Mouse (Mus musculus): ENCODE measurements around the gene Pik3c2b. TPM values are rescaled to one million over a fixed set of nuclear protein-coding genes. Genes with fewer than 3 reads are reported as not detected.

Gene Pik3c2b
- polyA plus RNA-seq, 1 experiment from 2014 or later: 6.6 TPM

DNA sequence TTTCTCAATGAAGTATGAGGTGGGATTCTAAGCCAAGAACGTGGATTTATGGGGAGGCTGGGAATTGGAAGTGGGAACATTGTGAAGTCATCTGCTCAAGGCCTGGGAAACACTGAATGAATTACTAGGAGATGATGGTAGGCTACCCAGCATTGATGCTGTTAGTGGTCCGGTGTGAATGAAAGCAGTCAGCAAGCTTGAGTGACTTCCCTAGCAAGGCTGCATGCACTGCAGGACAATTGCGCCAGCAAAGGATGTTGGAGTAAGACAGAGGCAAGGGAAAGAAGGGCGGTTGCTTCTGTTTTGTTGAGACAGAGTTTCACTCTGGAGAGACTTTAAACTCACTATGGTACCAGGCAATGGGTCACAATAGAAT, 80.9 kb downstream of the Pik3c2b start:
- Histone ChIP-seq H3K9ac (replicated peaks) (no peak overlapping the region), H3K4me2 (no peak overlapping the region)

DNA sequence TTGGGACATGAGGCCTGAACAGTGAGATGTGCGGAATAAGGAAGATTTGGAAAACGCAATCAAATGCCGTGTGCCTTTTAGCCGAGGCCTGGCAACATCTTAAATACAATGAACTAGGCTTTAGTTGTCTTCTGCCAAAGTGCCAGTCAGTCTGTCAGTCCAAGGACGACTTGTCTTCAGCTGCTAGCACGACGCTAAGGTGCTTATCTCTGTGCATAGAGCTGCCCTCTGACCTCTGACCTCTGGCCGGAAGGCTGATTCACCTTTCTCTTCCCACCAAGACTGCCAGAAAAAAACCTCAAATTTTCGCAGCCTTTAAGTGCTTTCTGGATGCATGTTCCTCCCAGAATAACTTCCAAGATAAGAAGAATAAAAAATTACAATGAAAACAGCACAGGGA, 81.9 kb downstream of the Pik3c2b start:
- H3K4me3 ChIP-seq (replicated peaks): no peak overlapping the region
- peaks cover 11% of the 10 kb centered on the region for H3K4me1 ChIP-seq (replicated peaks)
- ATAC-seq (ENCODE audit: insufficient number of reproducible peaks, insufficient read depth, low FRiP score, low TSS enrichment, low read depth): no peak
- H3K9ac ChIP-seq (replicated peaks): no peak overlapping the region
- no peak overlapping the region for H3K4me2 ChIP-seq
- H3K36me3 ChIP-seq: no peaks in the 10 kb centered on the region
- WGBS: 63% methylated on average over 9 of the region's 9 CpGs
- H3K9me3 ChIP-seq: no peaks in the 10 kb centered on the region
- H3K27me3 ChIP-seq: no peaks in the 10 kb centered on the region
- no peak overlapping the region for H3K27ac ChIP-seq

More for the DNA sequence above, 80.9 kb downstream of the Pik3c2b start:
- Histone ChIP-seq H3K27ac (no peak overlapping the region), H3K36me3 (no peaks in the 10 kb centered on the region), H3K9me3 (no peaks in the 10 kb centered on the region), H3K4me3 (replicated peaks) (no peak overlapping the region), H3K27me3 (no peaks in the 10 kb centered on the region), H3K4me1 (replicated peaks) (0 out of 2 replicates have a peak, but pooled peaks cover 10% of the 10 kb centered on the region)
- no peak for ATAC-seq (ENCODE audit: insufficient number of reproducible peaks, insufficient read depth, low FRiP score, low TSS enrichment, low read depth)
- WGBS: 76% methylated on average over 4 of the region's 4 CpGs

DNA sequence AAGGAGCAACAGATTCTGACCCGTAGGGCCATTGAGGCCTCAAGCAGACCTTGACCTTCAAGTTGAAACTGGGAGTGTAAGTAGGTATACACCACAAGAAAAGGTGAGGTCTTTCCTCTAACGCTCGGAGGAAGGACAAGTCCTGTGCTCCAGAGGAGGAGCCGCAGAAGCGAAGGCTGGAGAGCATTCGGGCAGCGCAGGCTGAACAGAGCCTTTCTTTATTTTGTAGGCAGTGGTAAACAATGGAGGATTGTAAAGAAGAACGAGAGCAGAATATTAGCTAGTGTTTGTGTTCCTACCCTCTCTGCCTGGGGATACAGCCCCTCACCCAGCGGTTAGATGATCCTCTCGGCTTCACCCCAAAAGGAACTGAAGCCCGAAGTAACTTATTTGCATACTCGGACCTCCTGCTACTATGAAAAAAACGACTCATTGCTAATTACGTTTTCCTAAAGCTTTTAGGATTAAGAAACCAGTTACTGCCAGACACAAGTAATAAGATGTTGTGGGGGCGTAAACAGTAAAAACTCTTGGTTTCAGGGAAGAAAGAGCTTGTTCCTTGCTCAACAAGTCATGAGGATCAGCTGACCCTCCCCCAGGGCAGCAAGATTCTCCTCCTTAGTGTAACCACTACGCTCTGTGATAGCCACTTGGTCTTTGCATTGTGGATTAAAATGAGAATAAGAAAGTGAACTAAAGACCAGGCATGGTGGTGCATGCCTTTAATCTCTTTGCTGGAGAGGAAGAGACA, 84.2 kb downstream of the Pik3c2b start:
- Histone ChIP-seq H3K4me2 (peak overlapping the region; percentile 21), H3K9me3 (no peaks in the 10 kb centered on the region), H3K36me3 (peaks cover 6% of the 10 kb centered on the region; the same call in 1 of the 2 replicates), H3K9ac (replicated peaks) (no peak overlapping the region), H3K4me1 (replicated peaks) (peaks cover 34% of the 10 kb centered on the region), H3K4me3 (replicated peaks) (no peak overlapping the region), H3K27me3 (no peaks in the 10 kb centered on the region), H3K27ac (no peak overlapping the region)
- no peak for ATAC-seq (ENCODE audit: insufficient number of reproducible peaks, insufficient read depth, low FRiP score, low TSS enrichment, low read depth)
- 37% methylated on average over 16 of the region's 16 CpGs for WGBS

DNA sequence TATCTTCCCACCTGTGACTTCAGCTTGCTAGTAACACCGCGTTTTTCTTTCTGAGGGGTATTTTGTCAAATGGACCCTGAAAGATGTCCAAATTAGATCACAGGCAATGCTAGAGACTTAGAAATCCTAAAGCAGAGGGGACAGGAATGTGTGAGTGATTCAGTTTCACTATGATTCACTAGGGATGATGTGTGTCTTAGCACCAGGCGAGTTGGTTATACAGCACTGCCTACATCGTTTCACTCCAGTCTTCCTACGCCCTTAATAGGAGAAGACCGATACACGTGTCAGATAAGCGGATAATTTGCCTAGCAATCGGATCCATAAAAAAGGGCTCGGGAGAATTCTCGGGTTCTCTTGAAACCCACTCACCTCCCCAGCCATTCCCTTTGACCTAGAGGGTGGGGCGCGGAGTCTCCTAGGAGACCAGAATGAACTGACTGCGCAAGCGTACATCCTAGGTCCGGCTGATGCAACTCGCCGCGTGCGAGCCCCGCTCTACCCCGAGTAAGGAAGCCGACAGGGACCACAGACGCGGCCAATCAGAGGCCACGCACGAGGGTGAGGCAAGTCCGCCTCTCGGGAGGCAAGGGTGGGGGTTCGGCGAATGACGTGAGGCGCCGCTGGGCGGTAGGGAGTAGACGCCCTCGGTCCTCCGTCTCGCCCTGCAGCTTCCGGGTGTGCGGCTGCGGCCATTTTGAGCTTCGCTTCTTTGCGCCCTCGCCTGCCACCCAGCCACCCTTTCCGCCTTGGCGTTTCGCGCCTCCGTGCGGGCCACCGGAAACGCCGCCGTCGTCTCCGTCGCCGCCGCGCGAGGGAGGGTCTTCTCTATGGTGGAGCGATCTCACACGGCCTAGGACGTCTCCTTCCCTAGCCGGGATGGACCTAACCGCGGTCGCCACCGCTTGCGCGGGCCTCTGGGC, 85.4 kb downstream of the Pik3c2b start, which contains the start of gene Ppp1r15b:
Gene Ppp1r15b (plus strand): TSS at position 506 of the 923 bp plus-strand sequence.
- no peaks in the 10 kb centered on the region for H3K27me3 ChIP-seq
- H3K4me3 ChIP-seq (replicated peaks): peak within 1 kb of the TSS; percentile 95
- peak within 1 kb of the TSS; percentile 100 for H3K4me2 ChIP-seq
- peak within 1 kb of the TSS; percentile 98 for H3K27ac ChIP-seq
- 1% methylated on average over 72 of the region's 72 CpGs for WGBS
- no peaks in the 10 kb centered on the region for H3K9me3 ChIP-seq
- peak; percentile 99 for ATAC-seq (ENCODE audit: insufficient number of reproducible peaks, insufficient read depth, low FRiP score, low TSS enrichment, low read depth)
- H3K9ac ChIP-seq (replicated peaks): peak within 1 kb of the TSS; percentile 95
- peaks cover 47% of the 10 kb centered on the region for H3K4me1 ChIP-seq (replicated peaks)
- peaks cover 9% of the 10 kb centered on the region; the same call in 1 of the 2 replicates for H3K36me3 ChIP-seq

DNA sequence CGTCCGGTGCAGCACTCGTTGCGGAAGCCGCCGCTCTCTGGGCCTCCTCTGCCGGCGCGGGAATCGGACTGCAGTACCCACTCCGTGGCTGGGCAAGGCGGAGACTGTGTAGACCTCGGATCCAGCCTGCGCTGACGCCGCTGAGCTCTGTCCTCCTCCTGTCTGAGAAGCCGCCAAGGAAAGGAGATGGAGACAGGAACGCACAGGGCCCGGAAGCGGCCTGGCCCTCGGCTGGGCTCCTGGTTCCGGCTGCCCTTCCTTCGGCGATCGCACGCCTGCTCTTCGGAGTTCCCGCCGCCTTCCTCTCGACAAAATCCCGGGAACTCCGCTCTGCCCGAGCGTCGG, 86.1 kb downstream of the Pik3c2b start:
- Histone ChIP-seq H3K27me3 (no peaks in the 10 kb centered on the region), H3K36me3 (peaks cover 13% of the 10 kb centered on the region), H3K4me2 (peak overlapping the region; percentile 100), H3K4me1 (replicated peaks) (peaks cover 50% of the 10 kb centered on the region), H3K4me3 (replicated peaks) (peak overlapping the region; percentile 95), H3K9me3 (no peaks in the 10 kb centered on the region), H3K9ac (replicated peaks) (peak overlapping the region; percentile 95), H3K27ac (peak overlapping the region; percentile 98)
- WGBS: 0% methylated on average over 35 of the region's 35 CpGs
- no peak for ATAC-seq (ENCODE audit: insufficient number of reproducible peaks, insufficient read depth, low FRiP score, low TSS enrichment, low read depth)

DNA sequence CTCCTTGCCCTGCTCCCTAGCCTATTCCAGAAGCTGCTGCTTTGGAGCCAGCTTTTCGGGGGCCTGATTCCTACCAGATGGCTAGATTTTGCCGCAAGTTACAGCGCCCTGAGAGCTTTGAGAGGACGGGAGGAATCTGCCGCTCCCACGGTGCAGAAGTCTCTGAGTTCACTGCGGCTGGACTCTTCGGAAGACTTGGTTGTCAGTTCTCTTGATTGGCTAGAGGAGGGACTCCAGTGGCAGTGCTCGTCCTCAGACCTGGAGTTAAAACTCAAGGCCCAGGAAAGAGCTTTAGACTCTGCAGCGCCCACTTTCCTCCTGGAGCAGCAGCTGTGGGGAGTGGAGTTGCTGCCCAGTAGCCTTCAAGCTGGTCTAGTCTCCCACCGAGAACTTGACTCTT, 86.5 kb downstream of the Pik3c2b start:
- peak overlapping the region; percentile 95 for H3K9ac ChIP-seq (replicated peaks)
- H3K4me1 ChIP-seq (replicated peaks): peaks cover 50% of the 10 kb centered on the region
- peaks cover 17% of the 10 kb centered on the region for H3K36me3 ChIP-seq
- no peaks in the 10 kb centered on the region for H3K27me3 ChIP-seq
- WGBS: under 1% methylated on average over 11 of the region's 11 CpGs
- ATAC-seq (ENCODE audit: insufficient number of reproducible peaks, insufficient read depth, low FRiP score, low TSS enrichment, low read depth): no peak
- H3K9me3 ChIP-seq: no peaks in the 10 kb centered on the region
- peak overlapping the region; percentile 95 for H3K4me3 ChIP-seq (replicated peaks)
- H3K27ac ChIP-seq: peak overlapping the region; percentile 98
- peak overlapping the region; percentile 100 for H3K4me2 ChIP-seq

DNA sequence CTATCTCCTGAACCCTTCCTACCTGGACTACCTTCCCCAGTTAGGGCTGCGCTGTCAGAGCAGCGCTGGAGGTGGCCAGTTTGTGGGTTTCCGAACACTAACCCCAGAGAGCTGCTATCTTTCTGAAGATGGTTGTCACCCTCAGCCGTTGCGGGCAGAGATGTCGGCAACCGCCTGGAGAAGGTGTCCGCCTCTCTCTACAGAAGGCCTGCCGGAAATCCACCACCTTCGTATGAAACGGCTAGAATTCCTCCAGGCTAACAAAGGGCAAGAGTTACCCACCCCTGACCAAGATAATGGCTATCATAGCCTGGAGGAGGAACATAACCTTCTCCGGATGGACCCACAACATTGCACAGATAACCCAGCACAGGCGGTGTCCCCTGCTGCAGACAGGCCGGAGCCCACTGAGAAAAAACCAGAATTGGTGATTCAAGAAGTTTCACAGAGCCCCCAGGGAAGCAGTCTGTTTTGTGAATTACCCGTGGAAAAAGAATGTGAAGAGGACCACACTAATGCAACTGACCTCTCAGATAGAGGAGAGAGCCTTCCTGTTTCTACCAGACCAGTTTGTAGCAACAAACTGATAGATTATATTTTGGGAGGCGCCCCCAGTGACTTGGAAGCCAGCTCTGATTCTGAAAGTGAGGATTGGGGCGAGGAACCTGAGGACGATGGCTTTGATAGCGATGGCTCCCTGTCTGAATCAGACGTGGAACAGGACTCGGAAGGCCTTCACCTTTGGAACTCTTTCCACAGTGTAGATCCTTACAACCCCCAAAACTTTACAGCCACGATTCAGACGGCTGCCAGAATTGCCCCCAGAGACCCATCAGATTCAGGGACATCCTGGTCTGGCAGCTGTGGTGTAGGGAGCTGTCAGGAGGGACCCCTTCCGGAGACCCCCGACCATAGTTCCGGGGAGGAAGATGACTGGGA, 87.2 kb downstream of the Pik3c2b start:
- H3K9ac ChIP-seq (replicated peaks): peak overlapping the region; percentile 95
- peaks cover 25% of the 10 kb centered on the region for H3K36me3 ChIP-seq
- no peak for ATAC-seq (ENCODE audit: insufficient number of reproducible peaks, insufficient read depth, low FRiP score, low TSS enrichment, low read depth)
- H3K4me3 ChIP-seq (replicated peaks): peak overlapping the region; percentile 95
- 12% methylated on average over 26 of the region's 26 CpGs for WGBS
- no peaks in the 10 kb centered on the region for H3K9me3 ChIP-seq
- peak overlapping the region; percentile 98 for H3K27ac ChIP-seq
- peaks cover 50% of the 10 kb centered on the region for H3K4me1 ChIP-seq (replicated peaks)
- peak overlapping the region; percentile 100 for H3K4me2 ChIP-seq
- no peaks in the 10 kb centered on the region for H3K27me3 ChIP-seq

DNA sequence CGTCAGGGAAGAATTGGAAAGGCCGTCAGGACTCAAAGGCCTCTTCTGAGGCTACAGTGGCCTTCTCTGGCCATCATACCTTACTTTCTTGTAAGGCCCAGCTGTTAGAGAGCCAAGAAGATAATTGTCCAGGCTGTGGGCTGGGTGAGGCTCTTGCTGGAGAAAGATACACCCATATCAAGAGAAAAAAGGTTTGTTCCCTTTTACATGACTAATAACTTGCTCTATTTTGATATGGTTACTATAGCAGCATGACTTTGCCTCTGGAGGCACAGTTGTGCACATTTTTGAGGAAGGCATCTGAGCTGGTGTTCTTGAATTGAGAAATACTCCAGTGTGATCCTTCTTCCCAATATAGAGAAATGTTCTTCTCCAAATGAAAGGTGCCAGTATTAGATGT, 88.0 kb downstream of the Pik3c2b start:
- Histone ChIP-seq H3K9me3 (no peaks in the 10 kb centered on the region), H3K4me2 (peak overlapping the region; percentile 100), H3K9ac (replicated peaks) (peak overlapping the region; percentile 95), H3K4me3 (replicated peaks) (peak overlapping the region; percentile 95), H3K36me3 (peaks cover 32% of the 10 kb centered on the region), H3K27ac (no peak overlapping the region), H3K4me1 (replicated peaks) (peaks cover 50% of the 10 kb centered on the region), H3K27me3 (no peaks in the 10 kb centered on the region)
- no peak for ATAC-seq (ENCODE audit: insufficient number of reproducible peaks, insufficient read depth, low FRiP score, low TSS enrichment, low read depth)
- 21% methylated on average over 2 of the region's 2 CpGs for WGBS

DNA sequence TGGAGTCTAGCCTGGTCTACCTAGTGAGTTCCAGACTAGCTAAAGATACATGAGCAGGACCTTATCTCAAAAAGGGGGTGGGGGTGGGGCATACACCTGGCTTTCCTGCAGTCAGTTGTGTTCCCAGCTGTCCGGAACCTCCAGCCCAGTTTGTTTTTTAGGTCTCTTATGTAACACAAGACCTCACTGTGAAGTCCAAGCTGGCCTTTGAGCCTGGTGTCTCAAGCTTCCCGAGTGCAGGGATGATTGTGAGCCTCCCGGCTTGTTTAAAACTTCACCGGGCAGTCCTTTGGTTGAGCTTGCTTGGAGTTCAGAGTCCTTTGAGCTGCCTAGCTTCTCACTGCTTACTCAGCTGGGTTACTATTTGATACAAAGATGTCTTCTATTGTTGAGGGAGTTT, 88.6 kb downstream of the Pik3c2b start:
- Histone ChIP-seq H3K4me2 (peak overlapping the region; percentile 100), H3K9ac (replicated peaks) (peak overlapping the region; percentile 53), H3K9me3 (no peaks in the 10 kb centered on the region), H3K4me3 (replicated peaks) (peak overlapping the region; percentile 95), H3K27ac (no peak overlapping the region), H3K36me3 (peaks cover 39% of the 10 kb centered on the region), H3K4me1 (replicated peaks) (peaks cover 50% of the 10 kb centered on the region), H3K27me3 (no peaks in the 10 kb centered on the region)
- ATAC-seq (ENCODE audit: insufficient number of reproducible peaks, insufficient read depth, low FRiP score, low TSS enrichment, low read depth): no peak
- WGBS: 36% methylated on average over 4 of the region's 4 CpGs

DNA sequence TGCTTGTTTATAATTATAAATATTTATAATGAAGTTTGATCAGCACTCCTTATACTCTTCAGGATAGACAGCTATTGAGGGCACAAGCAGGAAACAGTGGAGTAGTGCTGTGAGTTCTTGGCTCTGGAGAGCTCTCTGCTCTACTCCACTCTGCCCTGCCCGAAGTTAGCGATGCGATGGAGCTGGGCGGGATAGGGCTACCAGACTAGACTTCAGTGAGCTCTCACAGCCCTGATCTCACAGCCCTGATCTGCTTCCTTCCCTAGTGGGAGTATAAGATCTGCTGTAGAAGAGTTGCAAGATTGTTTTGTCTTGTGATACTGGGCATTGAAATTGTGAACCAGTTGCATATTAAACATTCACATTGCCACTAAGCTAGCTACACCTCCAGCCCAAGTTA, 89.4 kb downstream of the Pik3c2b start:
- Histone ChIP-seq H3K27ac (no peak overlapping the region), H3K4me3 (replicated peaks) (peak overlapping the region; percentile 95), H3K27me3 (no peaks in the 10 kb centered on the region), H3K4me2 (peak overlapping the region; percentile 100), H3K9me3 (no peaks in the 10 kb centered on the region), H3K9ac (replicated peaks) (no peak overlapping the region; the same call in 1 of the 2 replicates), H3K4me1 (replicated peaks) (peaks cover 43% of the 10 kb centered on the region), H3K36me3 (peaks cover 45% of the 10 kb centered on the region)
- no peak for ATAC-seq (ENCODE audit: insufficient number of reproducible peaks, insufficient read depth, low FRiP score, low TSS enrichment, low read depth)
- WGBS: 66% methylated on average over 4 of the region's 4 CpGs
